Mouse (Mus musculus) MEL (cell line): Measurements from ENCODE around the gene Aph1b. TPM values are rescaled to one million over a fixed set of nuclear protein-coding genes. Genes with fewer than 3 reads are reported as not detected.

Experiments used
- DNase-seq: peaks from one replicate; pipeline ENCODE4 v3.0.0; 2011; ENCODE audit warnings: low read depth, low spot score
- H3K27ac ChIP-seq: 2 replicates; pipeline ENCODE4 v1.5.1; 2012; ENCODE audit warnings: low read depth, mild to moderate bottlenecking, control low read depth, low read length, moderate library complexity; ENCODE audit not compliant: control insufficient read depth
- H3K27me3 ChIP-seq, 2 experiments: fragments of 150-350 bp in 1 of 2; sonication (generic) in 1 of 2; 2 replicates each; pipeline ENCODE4 v1.6.1; 2012; ENCODE audit warnings: low read length in 2 of 2, mild to moderate bottlenecking in 2 of 2, improper control_type of control experiment in 1 of 2, moderate library complexity in 1 of 2; ENCODE audit not compliant: insufficient read depth in 2 of 2, control insufficient read depth in 1 of 2
- H3K36me3 ChIP-seq, 2 experiments: 2 replicates each; pipeline ENCODE4 v1.6.1; 2012 to 2014; ENCODE audit warnings: low read length in 2 of 2, improper control_type of control experiment in 1 of 2, inconsistent platforms in 1 of 2, mild to moderate bottlenecking in 1 of 2; ENCODE audit not compliant: insufficient read depth in 2 of 2, control insufficient read depth in 1 of 2
- H3K4me1 ChIP-seq, 2 experiments: fragments of 150-350 bp in 1 of 2; sonication (generic) in 1 of 2; 2 replicates each; pipeline ENCODE4 v1.6.1; 2012; ENCODE audit warnings: low read length in 2 of 2, improper control_type of control experiment in 1 of 2, mild to moderate bottlenecking in 1 of 2; ENCODE audit not compliant: insufficient read depth in 2 of 2, control insufficient read depth in 1 of 2
- H3K4me3 ChIP-seq, 2 experiments: fragments of 150-350 bp in 1 of 2; sonication (generic) in 1 of 2; 2 replicates each; pipeline ENCODE4 v1.5.1; 2012; ENCODE audit warnings: low read depth in 2 of 2, low read length in 2 of 2, mild to moderate bottlenecking in 2 of 2, moderate library complexity in 2 of 2, control low read depth in 1 of 2, improper control_type of control experiment in 1 of 2; ENCODE audit not compliant: control insufficient read depth in 1 of 2, insufficient read depth in 1 of 2
- H3K79me2 ChIP-seq: 2 replicates; pipeline ENCODE4 v1.6.1; 2012; ENCODE audit warnings: mild to moderate bottlenecking, low read length, moderate library complexity; ENCODE audit not compliant: control insufficient read depth, poor library complexity, insufficient read depth
- H3K9ac ChIP-seq: 2 replicates; pipeline ENCODE4 v1.6.1; 2012; ENCODE audit warnings: low read depth, mild to moderate bottlenecking, control low read depth, low read length, moderate library complexity; ENCODE audit not compliant: control insufficient read depth, poor library complexity, severe bottlenecking
- H3K9me3 ChIP-seq: fragments of 150-350 bp; sonication (generic); replicated peaks from 2 replicates; pipeline ENCODE4 v1.6.1; 2012; ENCODE audit warnings: mild to moderate bottlenecking, low read length, improper control_type of control experiment, moderate library complexity; ENCODE audit not compliant: insufficient read depth
- E2F4 ChIP-seq: IDR thresholded peaks from 2 replicates; pipeline ENCODE4 v1.6.1; 2011; ENCODE audit warnings: low read depth, low read length, improper control_type of control experiment, borderline replicate concordance
- EP300 ChIP-seq, 2 experiments: IDR thresholded peaks; 2 replicates each; pipeline ENCODE4 v1.6.1; 2011; ENCODE audit warnings: improper control_type of control experiment in 2 of 2, low read length in 2 of 2, low read depth in 1 of 2, mild to moderate bottlenecking in 1 of 2
- ETS1 ChIP-seq: IDR thresholded peaks from 2 replicates; pipeline ENCODE4 v1.6.1; 2012; ENCODE audit warnings: low read depth, mild to moderate bottlenecking, inconsistent platforms, low read length, improper control_type of control experiment, moderate library complexity
- GATA1 ChIP-seq: IDR thresholded peaks from 2 replicates; pipeline ENCODE4 v1.6.1; 2011; ENCODE audit warnings: low read depth, low read length, improper control_type of control experiment
- MAFK ChIP-seq: IDR thresholded peaks from 2 replicates; pipeline ENCODE4 v1.6.1; 2011; ENCODE audit warnings: low read depth, mild to moderate bottlenecking, low read length, improper control_type of control experiment, borderline replicate concordance
- MAX ChIP-seq: IDR thresholded peaks from 2 replicates; pipeline ENCODE4 v1.6.1; 2011; ENCODE audit warnings: low read length, improper control_type of control experiment
- MAZ ChIP-seq: IDR thresholded peaks from 2 replicates; pipeline ENCODE4 v1.6.1; 2012; ENCODE audit warnings: low read depth, mild to moderate bottlenecking, inconsistent platforms, low read length, improper control_type of control experiment
- MEF2A ChIP-seq: IDR thresholded peaks from 2 replicates; pipeline ENCODE4 v1.6.1; 2014; ENCODE audit warnings: low read depth, mild to moderate bottlenecking, inconsistent platforms, low read length, improper control_type of control experiment; ENCODE audit not compliant: poor library complexity, insufficient replicate concordance, severe bottlenecking; ENCODE audit errors: extremely low read depth
- MXI1 ChIP-seq: IDR thresholded peaks from 2 replicates; pipeline ENCODE4 v1.6.1; 2011; ENCODE audit warnings: mild to moderate bottlenecking, low read depth, low read length, improper control_type of control experiment
- MYB ChIP-seq: IDR thresholded peaks from 2 replicates; pipeline ENCODE4 v1.6.1; 2011; ENCODE audit warnings: mild to moderate bottlenecking, low read depth, low read length, improper control_type of control experiment
- MYC ChIP-seq: IDR thresholded peaks from 2 replicates; pipeline ENCODE4 v1.6.1; 2011; ENCODE audit warnings: low read depth, mild to moderate bottlenecking, low read length, improper control_type of control experiment, moderate library complexity
- NELFE ChIP-seq: IDR thresholded peaks from 2 replicates; pipeline ENCODE4 v1.6.1; 2011; ENCODE audit warnings: low read depth, low read length, improper control_type of control experiment
- NRF1 ChIP-seq: IDR thresholded peaks from 2 replicates; pipeline ENCODE4 v1.6.1; 2014; ENCODE audit warnings: low read depth, mild to moderate bottlenecking, inconsistent platforms, low read length, improper control_type of control experiment, moderate library complexity; ENCODE audit not compliant: poor library complexity, insufficient read depth, severe bottlenecking
- POLR2A ChIP-seq, 2 experiments: IDR thresholded peaks; 2 replicates each; pipeline ENCODE4 v1.6.1; 2011 to 2012; ENCODE audit warnings: low read length in 2 of 2, mild to moderate bottlenecking in 2 of 2, control low read depth in 1 of 2, improper control_type of control experiment in 1 of 2, low read depth in 1 of 2, moderate library complexity in 1 of 2; ENCODE audit not compliant: control insufficient read depth in 1 of 2, insufficient read depth in 1 of 2, poor library complexity in 1 of 2
- POLR2AphosphoS2 ChIP-seq: IDR thresholded peaks from 2 replicates; pipeline ENCODE4 v1.6.1; 2011; ENCODE audit warnings: low read length, improper control_type of control experiment
- POLR2AphosphoS5 ChIP-seq: IDR thresholded peaks from 2 replicates; pipeline ENCODE4 v1.6.1; 2012; ENCODE audit warnings: low read depth, borderline replicate concordance, mild to moderate bottlenecking, inconsistent platforms, low read length, moderate library complexity, mixed read lengths
- RAD21 ChIP-seq: IDR thresholded peaks from 2 replicates; pipeline ENCODE4 v1.6.1; 2011; ENCODE audit warnings: mild to moderate bottlenecking, low read depth, low read length, improper control_type of control experiment
- SIN3A ChIP-seq: IDR thresholded peaks from 2 replicates; pipeline ENCODE4 v1.6.1; 2012; ENCODE audit warnings: low read length, improper control_type of control experiment, inconsistent platforms
- SMC3 ChIP-seq: IDR thresholded peaks from 2 replicates; pipeline ENCODE4 v1.6.1; 2011; ENCODE audit warnings: low read depth, low read length, improper control_type of control experiment
- TBP ChIP-seq: IDR thresholded peaks from 2 replicates; pipeline ENCODE4 v1.8.0; 2011; ENCODE audit warnings: low read depth, low read length, improper control_type of control experiment
- ZC3H11A ChIP-seq: IDR thresholded peaks from 2 replicates; pipeline ENCODE4 v1.6.1; 2012; ENCODE audit warnings: low read depth, mild to moderate bottlenecking, inconsistent platforms, low read length, improper control_type of control experiment
- ZKSCAN1 ChIP-seq: IDR thresholded peaks from 2 replicates; pipeline ENCODE4 v1.6.1; 2012; ENCODE audit warnings: low read depth, mild to moderate bottlenecking, inconsistent platforms, low read length, improper control_type of control experiment, moderate library complexity
- ZMIZ1 ChIP-seq: IDR thresholded peaks from 2 replicates; pipeline ENCODE4 v1.6.1; 2012; ENCODE audit warnings: low read depth, mild to moderate bottlenecking, inconsistent platforms, low read length, improper control_type of control experiment, moderate library complexity
- ZNF384 ChIP-seq: IDR thresholded peaks from 2 replicates; pipeline ENCODE4 v1.6.1; 2012; ENCODE audit warnings: low read depth, mild to moderate bottlenecking, inconsistent platforms, low read length, improper control_type of control experiment
- polyA plus RNA-seq, 2 experiments: library from polyadenylated mRNA; stranded (reverse) in 1 of 2; unstranded in 1 of 2; fragments of >175 nt in 1 of 2; fragments of >200 nt in 1 of 2; gene quantifications; 2 replicates each; pipeline versions ENCODE4 v1.2.1 to v1.2.4; 2012; ENCODE audit warnings: low replicate concordance in 2 of 2, low read depth in 1 of 2; ENCODE audit not compliant: insufficient read length in 2 of 2, insufficient read depth in 1 of 2, missing spikeins in 1 of 2
- total RNA-seq: library from RNA; depleted of rRNA; stranded (reverse); fragments of 300-350 nt; gene quantifications from 2 replicates; pipeline ENCODE4 v1.2.3, GENCODE M21; 2012

Gene Aph1b
- total and polyA plus RNA-seq, 3 experiments = 0.04 to 0.93 TPM; not detected in 1

DNA sequence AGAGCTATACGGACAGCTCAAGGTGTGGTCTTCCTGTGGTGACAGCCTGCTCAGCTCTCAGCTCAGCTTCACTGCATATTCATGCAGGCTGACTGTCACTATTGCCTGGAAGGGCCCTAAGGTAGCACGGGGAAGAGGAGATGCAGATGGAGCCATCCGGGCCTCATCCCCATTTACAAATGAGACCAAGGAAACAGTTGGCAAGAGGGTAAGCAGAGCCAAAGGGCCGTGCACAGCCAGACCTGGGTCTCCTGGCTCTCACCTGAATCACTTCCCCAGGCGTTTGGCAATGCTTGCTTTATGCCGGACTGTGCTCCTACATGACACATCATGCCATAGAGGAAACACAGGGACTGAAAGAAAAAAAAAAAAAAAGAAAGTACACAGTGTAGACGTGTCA lies 68.0 kb downstream of the Aph1b start:
- no peak overlapping the region for H3K4me3 ChIP-seq
- DNase-seq = no peak
- TF ChIP-seq NELFE (no peak), RAD21 (no peak), MEF2A (no peak), E2F4 (no peak), MYB (no peak), SIN3A (no peak), POLR2AphosphoS5 (no peak), ZNF384 (no peak), NRF1 (no peak), ETS1 (no peak), MYC (no peak), ZC3H11A (no peak), ZKSCAN1 (no peak), MAX (no peak), GATA1 (no peak), POLR2AphosphoS2 (no peak), MAZ (no peak), ZMIZ1 (no peak), TBP (no peak)
- TF ChIP-seq, all 39 proteins: peak for 0
- H3K4me1 ChIP-seq = no peaks in the 10 kb centered on the region
- H3K9me3 ChIP-seq = no peaks in the 10 kb centered on the region
- no peak overlapping the region for H3K9ac ChIP-seq
- H3K27me3 ChIP-seq = peaks cover 0 to 2% of the 10 kb centered on the region in 2 experiments; a peak in 1 of 4 replicates
- no peaks in the 10 kb centered on the region for H3K79me2 ChIP-seq
- no peaks in the 10 kb centered on the region for H3K36me3 ChIP-seq
- no peak overlapping the region for H3K27ac ChIP-seq

DNA sequence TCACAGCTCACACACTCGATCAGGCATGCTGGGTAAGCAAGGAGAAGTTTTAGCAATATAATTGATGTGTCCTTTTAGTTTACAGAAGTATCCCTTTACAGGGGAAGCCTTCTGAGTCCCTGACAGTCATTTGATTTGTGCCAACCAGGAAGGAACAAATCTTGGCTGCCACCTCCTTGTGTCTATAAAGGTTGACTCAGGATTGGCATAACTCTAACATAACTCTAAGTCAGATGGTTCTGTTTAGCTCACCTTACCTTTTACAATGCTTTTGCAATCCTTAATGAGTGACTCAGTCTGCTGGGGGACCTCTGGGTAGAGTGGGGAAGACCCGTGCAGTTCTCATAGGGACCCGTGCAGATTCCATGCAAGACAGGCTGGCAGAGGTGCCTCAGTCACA lies 69.7 kb downstream of the Aph1b start:
- no peaks in the 10 kb centered on the region for H3K79me2 ChIP-seq
- H3K9me3 ChIP-seq = no peaks in the 10 kb centered on the region
- H3K36me3 ChIP-seq = no peaks in the 10 kb centered on the region
- H3K27me3 ChIP-seq = no peaks in the 10 kb centered on the region; a peak in 1 of 4 replicates
- H3K4me1 ChIP-seq = no peaks in the 10 kb centered on the region
- DNase-seq = no peak
- no peak for TF ChIP-seq MEF2A
- TF ChIP-seq MXI1 = no peak
- TF ChIP-seq SMC3 = no peak
- no peak for TF ChIP-seq POLR2A (IDR thresholded peaks at IDR 0.05; ENCODE audit: control insufficient read depth in 1 of 2, insufficient read depth in 1 of 2, low read depth in 1 of 2, low read length in 2 of 2, poor library complexity in 1 of 2)
- no peak for TF ChIP-seq EP300 (IDR thresholded peaks at IDR 0.05; ENCODE audit: low read depth in 1 of 2, low read length in 2 of 2)
- TF ChIP-seq ZNF384 = no peak
- no peak for TF ChIP-seq MYB
- no peak for TF ChIP-seq ZMIZ1
- TF ChIP-seq MAFK = no peak
- TF ChIP-seq, all 39 proteins: peak for 0
- H3K4me3 ChIP-seq = no peak overlapping the region
- no peak overlapping the region for H3K9ac ChIP-seq
- no peak overlapping the region for H3K27ac ChIP-seq
